Mouse (Mus musculus) cerebellum, adult (tissue): Measurements from ENCODE around the gene Ccdc30.
A peak's percentile ranks its signal among the peaks of the same experiment; 100 is the strongest.

Experiments
- ATAC-seq: cut with Nextera tagmentation; 2 replicates; pipeline ENCODE4 v1.9.2; 2017; ENCODE audit warnings: mild to moderate bottlenecking, moderate library complexity, mixed read lengths; ENCODE audit not compliant: insufficient number of reproducible peaks, low FRiP score, low TSS enrichment

Ccdc30 gene

GRCm38 (mm10) chr4:119417894-119418293, 2.6 kb upstream of the Ccdc30 start:
- ATAC-seq = no peak

DNA sequence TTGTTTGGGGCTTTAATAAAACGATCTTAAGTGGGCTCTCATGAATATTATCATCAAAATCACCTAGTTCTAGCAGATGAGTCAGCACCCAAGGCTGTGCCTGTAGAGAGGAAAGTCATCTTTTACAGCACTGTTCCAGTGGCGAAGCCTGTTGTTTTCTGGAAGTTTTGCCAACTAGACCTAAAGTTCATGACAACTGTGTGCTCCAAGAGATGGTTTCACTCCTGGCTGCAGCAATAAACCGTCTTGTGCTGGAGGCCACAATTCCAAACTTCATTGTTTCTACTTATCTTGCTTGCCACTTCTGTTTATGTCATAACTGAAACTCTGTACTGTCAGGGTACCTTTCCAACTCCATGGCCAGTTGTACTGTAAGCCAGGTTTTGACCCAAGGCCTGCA, 1.9 kb upstream of the Ccdc30 start:
- no peak for ATAC-seq

DNA sequence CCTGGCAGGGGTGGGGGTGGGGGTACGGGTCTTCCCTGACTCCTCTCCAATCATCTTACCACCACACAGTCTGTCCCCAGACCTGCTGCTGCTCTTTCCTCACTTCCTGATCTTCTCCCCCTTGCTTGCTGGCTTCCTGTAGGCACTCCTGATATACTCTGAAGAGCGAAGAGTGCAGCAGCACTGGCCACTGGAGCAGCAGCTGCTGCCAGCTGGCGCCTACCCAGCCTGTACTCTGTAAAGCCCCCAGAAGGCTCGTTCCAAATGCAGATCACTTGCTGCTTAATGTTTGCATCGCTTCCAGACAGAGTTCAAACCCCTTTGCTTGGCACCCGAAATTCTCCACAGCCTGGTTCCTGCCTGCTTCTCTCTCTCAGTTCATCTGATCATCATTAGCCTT, 2.5 kb downstream of the Ccdc30 start:
- no peak for ATAC-seq

DNA sequence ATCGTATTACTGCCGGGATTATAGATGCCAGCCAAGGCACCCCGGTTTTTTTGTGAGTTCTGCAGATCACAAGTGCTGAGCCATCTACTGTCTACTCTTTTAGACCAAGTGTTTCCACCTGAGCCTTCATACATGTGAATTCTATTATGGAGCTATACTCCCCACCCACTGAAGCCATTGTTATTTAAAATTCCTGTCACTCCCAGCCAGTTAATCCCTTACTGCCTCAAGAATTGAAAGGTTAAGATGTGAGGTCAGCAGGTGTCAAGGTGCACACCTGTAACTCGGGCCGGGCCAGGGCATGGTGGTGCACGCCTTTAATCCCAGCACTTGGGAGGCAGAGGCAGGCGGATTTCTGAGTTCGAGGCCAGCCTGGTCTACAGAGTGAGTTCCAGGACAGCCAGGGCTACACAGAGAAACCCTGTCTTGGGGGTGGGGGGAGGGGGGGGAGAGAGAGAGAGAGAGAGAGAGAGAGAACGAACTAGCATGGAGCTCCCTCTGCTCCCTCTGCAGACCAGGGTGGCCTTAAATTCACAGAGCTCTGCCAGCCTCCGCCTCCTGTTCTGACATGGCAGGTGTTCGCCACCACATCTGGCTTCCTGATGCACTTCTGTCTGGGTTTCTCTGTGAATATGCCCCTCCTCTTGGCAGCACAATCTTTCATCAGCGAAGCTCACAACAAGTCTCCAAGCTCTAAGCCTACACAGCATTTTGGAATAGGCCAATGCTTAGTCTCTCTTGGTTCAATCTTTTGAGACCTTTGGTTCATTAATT, 3.3 kb downstream of the Ccdc30 start:
- ATAC-seq = no peak

- ATAC-seq = no peak
These were observed 11.9 kb downstream of the Ccdc30 start for GRCm38 (mm10) chr4:119403431-119403830.

DNA sequence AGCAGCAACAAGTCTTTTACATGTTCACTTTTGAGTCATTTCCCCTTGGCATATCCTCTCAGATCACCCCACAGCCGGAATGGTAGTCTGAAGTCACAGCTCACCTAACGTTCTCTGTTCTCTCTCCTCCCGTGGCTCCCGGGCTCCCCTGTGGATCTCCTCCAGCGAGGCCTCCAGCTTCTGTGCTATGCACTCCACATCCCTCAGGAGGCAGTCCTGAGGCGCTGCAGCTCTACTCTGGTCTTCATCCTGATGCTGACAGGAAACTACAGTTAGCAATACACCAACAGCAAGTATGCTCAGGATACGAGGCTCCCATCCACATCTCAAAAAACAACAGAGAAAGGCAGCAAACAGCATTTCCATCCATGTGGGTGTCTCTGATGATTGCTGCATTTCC, 14.4 kb downstream of the Ccdc30 start:
- ATAC-seq = no peak

DNA sequence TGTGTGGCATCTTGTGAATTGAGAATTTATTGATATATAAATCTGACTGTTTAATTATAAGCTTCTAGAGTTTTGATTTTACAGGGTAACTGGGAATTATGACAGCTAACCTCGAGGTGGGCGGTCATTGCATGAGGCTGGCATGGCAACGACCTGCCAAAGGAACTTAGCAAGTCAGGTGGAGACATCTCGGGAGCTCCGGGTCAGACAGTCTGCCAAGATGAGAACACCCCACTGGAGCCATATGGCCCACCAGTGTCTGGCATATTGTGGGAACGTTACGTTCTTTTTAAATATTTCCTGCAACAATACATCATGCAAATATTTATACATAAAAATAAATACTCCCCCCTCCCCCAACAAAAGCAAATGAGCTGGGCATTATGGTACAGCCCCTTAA, 16.6 kb downstream of the Ccdc30 start:
- ATAC-seq = no peak

DNA sequence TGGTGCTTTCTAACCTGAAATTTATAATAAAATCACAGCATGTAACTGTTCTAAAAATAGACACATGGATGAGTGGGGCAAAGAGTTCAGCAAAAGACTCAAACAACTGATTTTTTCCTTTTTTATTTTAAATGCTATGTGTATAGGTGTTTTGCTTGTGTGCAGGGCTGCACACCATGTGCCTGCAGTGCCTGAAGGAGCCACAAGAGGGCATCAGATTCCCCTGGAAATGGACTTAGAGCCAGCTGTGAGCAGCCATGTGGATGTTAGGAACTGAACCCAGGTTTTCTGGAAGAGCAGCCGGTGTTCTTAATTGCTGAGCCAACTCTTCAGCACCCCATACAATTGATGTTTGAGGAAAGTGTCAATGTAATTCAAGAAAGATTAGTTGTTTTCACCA, 25.0 kb downstream of the Ccdc30 start:
- no peak for ATAC-seq

GRCm38 (mm10) chr4:119389184-119389583, 26.1 kb downstream of the Ccdc30 start:
- ATAC-seq = no peak

- no peak for ATAC-seq
These were observed 33.7 kb downstream of the Ccdc30 start for GRCm38 (mm10) chr4:119381471-119382190.

- no peak for ATAC-seq
These were observed 45.9 kb downstream of the Ccdc30 start for GRCm38 (mm10) chr4:119369460-119369859.

DNA sequence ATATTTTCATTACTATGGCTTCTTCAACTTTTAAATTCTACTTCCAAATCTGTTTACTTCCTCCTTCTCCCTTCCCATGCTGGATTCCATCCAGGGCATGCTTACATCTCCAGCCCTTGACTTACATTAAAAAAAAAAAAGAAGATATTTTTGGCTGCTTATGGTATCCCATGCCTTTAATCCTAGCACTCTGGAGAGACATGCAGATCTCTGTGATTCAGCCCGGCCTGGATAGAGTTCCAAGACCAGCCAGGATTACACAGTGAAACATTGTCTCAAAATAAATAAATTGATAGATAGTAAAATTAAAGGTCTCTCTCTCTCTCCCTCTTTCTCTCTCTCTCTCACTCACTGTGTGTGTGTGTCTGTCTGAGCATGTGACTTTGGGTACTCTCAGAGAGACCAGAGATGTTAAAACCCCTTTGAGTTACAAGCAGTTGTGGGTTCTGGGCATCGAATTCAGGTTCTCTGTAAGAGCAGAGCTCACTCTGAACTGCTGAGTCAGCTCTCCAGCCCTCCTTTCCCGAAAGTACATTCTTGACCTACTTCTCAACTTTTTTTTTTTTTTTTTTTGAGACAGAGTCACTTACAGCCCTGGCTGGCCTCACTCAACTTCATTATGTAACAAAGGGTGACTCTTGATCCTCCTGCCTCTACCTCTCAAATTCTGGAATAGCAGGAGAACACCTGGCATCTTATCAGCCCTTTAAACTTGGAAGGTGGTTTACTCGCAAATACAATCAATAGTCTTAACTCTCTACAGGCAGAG, 48.4 kb downstream of the Ccdc30 start:
- no peak for ATAC-seq

DNA sequence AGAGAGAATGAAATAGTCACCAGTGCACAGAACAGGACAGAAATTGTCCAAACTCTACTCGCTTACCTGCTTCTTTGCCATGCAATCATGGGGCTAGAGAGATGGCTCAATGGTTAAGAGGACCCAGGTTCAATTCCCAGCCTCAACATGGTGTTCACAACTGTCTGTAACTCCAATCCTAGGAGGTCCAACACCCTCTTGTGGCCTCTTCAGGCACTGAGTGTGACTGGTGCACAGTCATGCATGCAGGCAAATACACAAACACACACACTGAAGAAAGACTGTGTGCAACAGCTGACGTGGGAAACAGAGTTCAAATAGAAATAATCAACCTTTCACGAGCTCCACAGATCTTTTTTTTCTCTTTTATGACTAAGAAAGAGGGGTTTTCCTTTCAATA, 53.1 kb downstream of the Ccdc30 start:
- ATAC-seq = no peak

DNA sequence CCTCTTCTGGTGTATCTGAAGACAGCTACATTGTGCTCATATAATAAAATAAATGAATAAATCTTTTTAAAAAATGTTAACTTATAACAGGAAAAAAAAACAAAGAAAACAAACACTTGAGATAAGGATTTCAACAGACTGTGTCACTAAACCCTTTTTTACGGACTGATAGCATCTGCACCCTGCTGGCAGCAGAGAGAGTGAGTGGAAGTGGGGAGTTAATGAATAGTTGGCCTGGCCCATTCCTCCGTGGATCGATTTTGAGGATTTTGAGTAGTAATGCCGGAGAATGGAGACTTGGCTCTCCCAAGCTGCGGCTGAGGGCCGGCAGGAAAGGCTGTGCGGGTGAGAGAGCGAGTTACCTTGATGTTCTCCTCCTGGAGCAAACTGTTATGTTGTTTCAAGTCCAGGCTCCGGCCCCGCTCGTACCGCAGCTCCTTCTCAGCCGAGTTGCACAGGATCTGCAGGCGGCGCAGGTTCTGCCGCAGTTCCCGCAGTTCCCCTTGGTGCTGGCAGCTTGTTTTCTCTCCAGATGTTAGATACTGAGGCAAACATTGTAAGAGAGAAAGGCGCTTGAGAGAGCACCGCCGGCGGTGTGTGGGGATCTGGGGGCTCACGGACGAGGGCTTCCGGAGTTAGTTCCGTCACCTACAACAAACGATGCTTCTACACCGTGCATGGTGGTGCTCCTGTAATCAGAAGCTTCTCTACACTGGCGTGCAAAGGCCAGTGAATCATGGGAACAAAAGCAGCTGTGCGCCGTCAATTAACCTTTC, 55.9 kb downstream of the Ccdc30 start:
- ATAC-seq = no peak; the same call in 1 of the 2 replicates

DNA sequence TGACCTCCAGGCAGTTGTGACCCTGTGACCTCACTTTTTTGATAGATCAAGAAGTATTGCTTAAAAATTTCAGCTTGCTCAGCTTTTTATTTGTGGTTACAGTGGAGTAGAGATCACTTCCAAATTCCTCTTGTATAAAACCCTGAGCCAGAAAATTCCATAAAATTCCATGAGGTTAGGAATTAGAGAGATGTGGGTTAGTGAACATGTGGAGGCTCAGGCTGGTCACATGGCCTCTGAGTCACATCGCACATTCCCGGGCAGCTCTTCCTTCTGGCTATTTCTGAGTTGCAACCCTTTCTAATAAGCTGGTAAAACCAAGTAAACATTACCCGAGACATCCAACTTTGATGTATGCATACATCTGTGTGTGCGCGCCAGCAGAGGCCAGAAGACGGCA, 69.8 kb downstream of the Ccdc30 start:
- ATAC-seq = no peak

DNA sequence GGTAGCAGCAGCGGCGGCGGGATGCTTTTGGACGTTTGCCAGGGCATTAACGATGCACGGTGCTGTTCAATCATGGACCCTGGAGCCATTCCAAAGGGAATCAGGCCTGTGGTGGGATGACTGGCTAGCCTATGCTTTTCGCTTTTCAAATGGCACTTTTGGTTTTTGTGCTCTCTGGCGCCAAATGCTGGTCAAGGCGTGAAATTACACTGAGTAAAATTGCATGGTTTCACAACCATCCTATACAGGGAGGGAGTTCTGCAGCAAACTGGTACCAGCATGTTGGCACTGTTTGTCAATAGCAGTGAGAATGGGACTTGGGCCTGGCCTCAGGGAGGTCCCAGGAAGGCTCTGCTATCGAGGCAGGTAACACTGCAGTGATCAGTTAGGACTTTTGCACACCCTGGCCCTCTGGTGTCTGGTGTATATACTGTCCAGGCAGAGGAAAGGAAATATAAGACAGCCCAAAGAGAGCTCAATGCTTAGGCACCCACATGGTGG, 76.4 kb downstream of the Ccdc30 start:
- ATAC-seq = peak; percentile 49

- no peak for ATAC-seq
These were observed 76.9 kb downstream of the Ccdc30 start for GRCm38 (mm10) chr4:119338422-119338821.

DNA sequence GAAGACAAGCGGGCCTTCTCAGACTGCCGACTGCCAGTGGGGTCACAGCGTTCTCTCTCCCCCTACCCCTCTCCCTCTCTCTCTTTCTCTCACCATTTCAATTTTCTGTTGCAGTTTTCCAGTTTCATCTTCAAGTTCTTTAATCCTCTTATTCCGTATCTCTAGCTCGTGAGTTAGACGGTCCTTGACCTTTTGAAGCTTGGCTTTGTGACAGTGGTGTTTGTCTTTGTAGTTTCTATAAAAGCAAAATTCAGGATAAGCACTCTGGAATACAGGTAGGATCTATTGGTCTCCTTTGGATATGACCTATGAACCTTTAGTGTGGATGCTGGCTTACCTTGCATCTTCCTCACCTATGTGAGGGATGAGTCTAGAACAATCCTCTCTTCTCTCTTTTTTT, 81.8 kb downstream of the Ccdc30 start:
- ATAC-seq = no peak

GRCm38 (mm10) chr4:119320896-119321550, 94.3 kb downstream of the Ccdc30 start:
- no peak for ATAC-seq
